Mouse (Mus musculus) thymus, adult 2 months (tissue): ENCODE measurements around the gene Fam43b.

Experiments
- CTCF ChIP-seq: fragments of 200-500 bp; IDR thresholded peaks from 2 replicates; pipeline ENCODE4 v1.5.1; 2012; ENCODE audit warnings: mild to moderate bottlenecking, control low read depth, low read length, moderate library complexity, borderline replicate concordance; ENCODE audit not compliant: control insufficient read depth, poor library complexity, insufficient read depth; ENCODE audit errors: extremely low read depth
- POLR2A ChIP-seq: fragments of 200-500 bp; IDR thresholded peaks from 2 replicates; pipeline ENCODE4 v1.6.1; 2012; ENCODE audit warnings: mild to moderate bottlenecking, low read length, control low read depth, moderate library complexity; ENCODE audit not compliant: control insufficient read depth, poor library complexity, insufficient read depth; ENCODE audit errors: extremely low read depth

- TF ChIP-seq CTCF = no peak
- no peak for TF ChIP-seq POLR2A
These were observed 27.6 kb downstream of the Fam43b start for GRCm38 (mm10) chr4:138368498-138369260.
